Mouse (Mus musculus): ENCODE data around the gene Vmn1r112. TPM values are rescaled to one million over a fixed set of nuclear protein-coding genes. Genes with fewer than 3 reads are reported as not detected.

Gene Vmn1r112
- total RNA-seq (2023): not detected

GRCm38 (mm10) chr7:20770885-20771284 is at the start of gene Vmn1r112:
TSS of gene Vmn1r112 (plus strand) at chr7:20771185.

GRCm38 (mm10) chr7:20730524-20730923 is 40.5 kb upstream of the Vmn1r112 start, which contains the start of gene Gm10668:
TSS of gene Gm10668 (minus strand) at chr7:20730624.

GRCm38 (mm10) chr7:20786985-20787384 is 16.0 kb downstream of the Vmn1r112 start, which contains the start of gene Vmn1r113:
TSS of gene Vmn1r113 (plus strand) at chr7:20787285.

GRCm38 (mm10) chr7:20812086-20812485 is 41.1 kb downstream of the Vmn1r112 start, which contains the start of gene Vmn1r114:
TSS of gene Vmn1r114 (minus strand) at chr7:20812186.

Other genes starting within 250 kb of the Vmn1r112 start
- gene Vmn1r104, start 237.3 kb upstream of the Vmn1r112 start, total RNA-seq (2023): not detected
- gene Gm5726, start 225.4 kb upstream of the Vmn1r112 start, total RNA-seq (2023): not detected
- gene Gm4141, start 194.9 kb upstream of the Vmn1r112 start, total RNA-seq (2023): not detected
- gene Gm4513, start 172.2 kb upstream of the Vmn1r112 start, total RNA-seq (2023): not detected
- gene Vmn1r107, start 102.3 kb upstream of the Vmn1r112 start, total RNA-seq (2023): not detected
- not detected for gene Vmn1r111, start 68.0 kb upstream of the Vmn1r112 start, total RNA-seq (2023)
- gene Gm10668, start 40.6 kb upstream of the Vmn1r112 start, total RNA-seq (2023): not detected
- gene Vmn1r113, start 16.1 kb downstream of the Vmn1r112 start, total RNA-seq (2023): not detected
- gene Vmn1r114, start 41.0 kb downstream of the Vmn1r112 start, total RNA-seq (2023): not detected
- not detected for gene Vmn1r115, start 73.8 kb downstream of the Vmn1r112 start, total RNA-seq (2023)
- gene Vmn1r116, start 101.1 kb downstream of the Vmn1r112 start, total RNA-seq (2023): not detected
- not detected for gene Vmn1r117, start 112.9 kb downstream of the Vmn1r112 start, total RNA-seq (2023)
- not detected for gene Vmn1r118, start 141.2 kb downstream of the Vmn1r112 start, total RNA-seq (2023)
- not detected for gene Vmn1r119, start 241.3 kb downstream of the Vmn1r112 start, total RNA-seq (2023)

Data from neutrophil, adult 59 days (primary cell).